Mouse (Mus musculus) embryonic facial prominence, embryonic 11.5 days (tissue): ENCODE measurements around the gene Plgrkt. TPM values are rescaled to one million over a fixed set of nuclear protein-coding genes. Genes with fewer than 3 reads are reported as not detected.

Experiments used
- ATAC-seq: fragments of 200-750 bp; cut with Nextera tagmentation; replicated peaks from 2 replicates; pipeline ENCODE4 v1.8.0; 2017; ENCODE audit warnings: low read depth; ENCODE audit not compliant: insufficient number of reproducible peaks, low FRiP score, low TSS enrichment
- DNase-seq: peaks from one replicate; pipeline ENCODE4 v3.0.0-alpha.2; 2015; ENCODE audit warnings: low spot score
- H3K27ac ChIP-seq: fragments of 300-500 bp; sonication (generic); replicated peaks from 2 replicates; pipeline ENCODE4 v1.5.1; 2014; ENCODE audit warnings: mild to moderate bottlenecking, low read depth, low read length, control low read depth
- H3K27me3 ChIP-seq: fragments of 300-500 bp; sonication (generic); 2 replicates; pipeline ENCODE4 v1.6.1; 2014; ENCODE audit warnings: mild to moderate bottlenecking, low read length, moderate library complexity, mixed read lengths; ENCODE audit not compliant: control insufficient read depth, insufficient read depth
- H3K36me3 ChIP-seq: fragments of 300-500 bp; sonication (generic); replicated peaks from 2 replicates; pipeline ENCODE4 v1.6.1; 2014; ENCODE audit warnings: low read depth, mild to moderate bottlenecking, low read length, moderate library complexity, mixed read lengths; ENCODE audit not compliant: control insufficient read depth, insufficient read depth
- H3K4me1 ChIP-seq: fragments of 300-500 bp; sonication (generic); 2 replicates; pipeline ENCODE4 v1.6.1; 2014; ENCODE audit warnings: low read length, mixed read lengths; ENCODE audit not compliant: control insufficient read depth, insufficient read depth
- H3K4me2 ChIP-seq: fragments of 300-500 bp; sonication (generic); 2 replicates; pipeline ENCODE4 v1.6.1; 2014; ENCODE audit warnings: low read depth, mild to moderate bottlenecking, control low read depth, low read length, moderate library complexity
- H3K4me3 ChIP-seq: fragments of 300-500 bp; sonication (generic); 2 replicates; pipeline ENCODE4 v1.5.1; 2014; ENCODE audit warnings: low read depth, low read length, control low read depth
- H3K9ac ChIP-seq: fragments of 300-500 bp; sonication (generic); replicated peaks from 2 replicates; pipeline ENCODE4 v1.6.1; 2014; ENCODE audit warnings: mild to moderate bottlenecking, control low read depth, low read length
- H3K9me3 ChIP-seq: fragments of 300-500 bp; sonication (generic); replicated peaks from 2 replicates; pipeline ENCODE4 v1.6.1; 2016; ENCODE audit warnings: mild to moderate bottlenecking, low read length, inconsistent platforms, mixed read lengths; ENCODE audit not compliant: control insufficient read depth
- WGBS: fragments of 180-500 bp; shearing (Covaris S2); extraction: QIAGEN DNeasy Blood & Tissue Kit; methylation state at CpG from one replicate; pipeline ENCODE4 v1.1.7; 2014; 5-methylcytosine and 5-hydroxymethylcytosine counted together
- polyA plus RNA-seq: library from polyadenylated mRNA; unstranded; fragments of >200 nt; fragmentation: Nextera tagmentation; extraction: Ambion mirVana; gene quantifications from 2 replicates; pipeline ENCODE4 v1.2.1, GENCODE M21; 2014

The Plgrkt gene
- polyA plus RNA-seq, 1 experiment from 2014 or later: 58.8 TPM

DNA sequence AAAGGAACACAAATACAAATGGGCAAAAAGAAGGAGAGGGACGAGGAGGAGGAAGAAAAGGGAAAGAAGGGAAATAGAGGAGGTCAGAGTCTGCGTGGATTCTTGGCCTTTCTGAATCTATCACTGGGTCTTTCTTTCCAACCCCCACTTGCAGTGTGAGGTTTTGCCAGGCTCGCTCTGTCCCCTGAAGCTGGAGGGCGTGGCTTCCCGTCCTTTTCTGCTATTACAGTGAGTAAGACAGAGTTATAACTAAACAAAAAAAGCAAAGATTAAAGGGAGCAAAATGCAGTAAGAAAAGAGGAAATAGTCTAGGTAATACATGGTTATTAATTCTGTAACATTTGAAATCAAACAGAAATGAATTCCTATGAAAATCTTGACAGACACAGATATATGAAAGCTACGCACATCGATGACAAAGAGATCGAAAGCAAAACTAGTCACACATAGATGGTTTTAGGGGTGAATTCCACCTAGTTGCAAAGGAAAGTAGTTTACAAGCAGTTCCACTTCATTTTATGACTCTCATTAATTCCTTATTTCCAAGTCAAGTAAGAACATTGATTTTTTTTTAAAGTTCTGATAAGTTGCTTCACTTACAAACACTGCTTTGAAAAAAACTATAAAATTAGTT, 43.7 kb downstream of the Plgrkt start:
- no peak for ATAC-seq
- Histone ChIP-seq H3K36me3 (no peaks in the 10 kb centered on the region), H3K9ac (no peak overlapping the region), H3K27me3 (no peaks in the 10 kb centered on the region), H3K27ac (no peak overlapping the region), H3K9me3 (no peaks in the 10 kb centered on the region), H3K4me3 (no peak overlapping the region), H3K4me1 (no peaks in the 10 kb centered on the region), H3K4me2 (no peak overlapping the region)
- DNase-seq: no peak
- WGBS: 73% methylated on average over 8 of the region's 8 CpGs

DNA sequence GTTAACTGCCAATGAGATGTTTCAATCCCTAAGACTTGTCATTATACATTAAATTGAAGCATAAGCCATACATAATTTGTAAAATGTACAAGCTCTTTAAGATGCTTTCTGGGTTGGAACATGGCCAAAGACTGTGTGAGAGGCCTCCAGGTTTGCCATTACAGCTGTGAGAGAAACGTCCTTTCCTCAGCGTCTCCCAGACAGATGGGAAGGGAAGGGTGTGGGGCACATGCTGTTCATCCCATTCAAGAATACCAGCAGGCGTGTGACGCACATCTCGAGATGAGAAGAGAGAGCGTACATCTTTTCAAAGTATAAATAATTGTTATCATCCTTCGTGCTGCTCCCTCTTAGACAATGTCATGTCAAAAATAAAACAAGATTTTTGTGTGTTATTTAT, 54.5 kb downstream of the Plgrkt start:
- DNase-seq (no peak), ATAC-seq (no peak)
- 79% methylated on average over 7 of the region's 7 CpGs for WGBS
- H3K36me3 ChIP-seq: no peaks in the 10 kb centered on the region; the same call in 1 of the 2 replicates
- no peaks in the 10 kb centered on the region for H3K9me3 ChIP-seq
- H3K4me3 ChIP-seq: no peak overlapping the region
- H3K4me2 ChIP-seq: no peak overlapping the region
- H3K9ac ChIP-seq: no peak overlapping the region
- H3K27ac ChIP-seq: no peak overlapping the region
- no peaks in the 10 kb centered on the region for H3K27me3 ChIP-seq
- H3K4me1 ChIP-seq: no peaks in the 10 kb centered on the region

DNA sequence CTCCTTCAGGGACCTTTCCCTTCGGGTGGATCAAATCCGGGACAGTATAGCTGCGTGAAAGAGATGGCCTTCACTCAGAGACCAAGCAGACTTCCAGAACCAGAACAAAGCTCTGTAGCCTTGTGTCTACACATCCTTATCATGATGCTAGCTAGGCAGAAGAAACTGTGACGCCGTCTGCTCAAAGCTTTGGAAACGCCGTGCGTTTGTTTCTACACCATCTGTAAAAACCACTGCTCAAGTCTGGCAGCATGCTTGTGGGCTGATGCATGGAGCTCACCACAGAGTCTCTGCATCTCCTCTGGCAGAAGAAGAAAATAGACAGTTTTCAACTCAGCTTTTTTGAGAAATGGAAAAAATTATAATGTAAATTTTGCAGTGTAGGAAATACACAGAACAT, 55.4 kb downstream of the Plgrkt start:
- Histone ChIP-seq H3K36me3 (no peaks in the 10 kb centered on the region; the same call in 1 of the 2 replicates), H3K4me3 (no peak overlapping the region), H3K9me3 (no peaks in the 10 kb centered on the region), H3K27me3 (no peaks in the 10 kb centered on the region), H3K4me2 (no peak overlapping the region), H3K27ac (no peak overlapping the region), H3K4me1 (no peaks in the 10 kb centered on the region), H3K9ac (no peak overlapping the region)
- WGBS: 95% methylated on average over 8 of the region's 8 CpGs
- ATAC-seq (no peak), DNase-seq (no peak)

DNA sequence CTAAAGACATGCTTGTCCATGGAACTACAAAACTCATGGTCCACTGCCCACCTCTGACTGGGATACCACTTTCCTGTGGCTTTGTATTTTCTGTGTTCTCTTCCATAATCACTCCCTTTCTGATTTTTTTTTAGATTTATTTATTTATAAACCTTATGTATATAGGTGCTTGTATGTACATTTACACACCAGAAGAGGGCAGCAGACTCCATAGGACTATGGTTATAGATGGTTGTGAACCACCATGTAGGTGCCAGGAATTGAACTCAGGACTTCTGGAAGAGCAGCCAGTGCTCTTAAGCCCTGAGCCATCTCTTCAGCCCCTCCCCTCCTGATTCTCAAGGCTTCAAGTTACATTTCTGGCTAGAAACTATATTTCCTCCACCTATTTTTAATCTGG, 58.4 kb downstream of the Plgrkt start:
- Histone ChIP-seq H3K9ac (no peak overlapping the region), H3K27me3 (no peaks in the 10 kb centered on the region), H3K9me3 (no peaks in the 10 kb centered on the region), H3K4me2 (no peak overlapping the region), H3K27ac (no peak overlapping the region), H3K36me3 (no peaks in the 10 kb centered on the region; the same call in 1 of the 2 replicates), H3K4me3 (no peak overlapping the region), H3K4me1 (no peaks in the 10 kb centered on the region)
- DNase-seq (no peak), ATAC-seq (no peak)

DNA sequence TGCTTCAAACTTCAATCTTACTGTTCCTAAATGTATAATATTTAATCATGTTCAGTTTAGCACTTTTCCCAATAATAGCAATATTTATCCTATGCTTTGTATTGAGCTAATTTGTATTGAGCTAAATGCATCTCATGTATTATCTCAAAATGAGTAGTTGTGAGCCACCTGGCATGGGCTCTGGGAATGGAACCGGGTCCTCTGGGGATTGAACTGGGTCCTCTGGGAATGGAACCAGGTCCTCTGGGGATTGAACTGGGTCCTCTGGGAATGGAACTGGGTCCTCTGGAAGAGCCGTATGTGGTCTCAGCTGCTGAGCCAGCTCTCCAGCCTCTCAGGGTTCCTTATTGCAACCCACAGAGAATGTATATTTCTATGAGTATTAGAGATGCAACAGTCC, 65.1 kb downstream of the Plgrkt start:
- 89% methylated on average over 2 of the region's 2 CpGs for WGBS
- no peak overlapping the region for H3K4me3 ChIP-seq
- no peaks in the 10 kb centered on the region for H3K27me3 ChIP-seq
- H3K4me1 ChIP-seq: no peaks in the 10 kb centered on the region
- no peaks in the 10 kb centered on the region for H3K9me3 ChIP-seq
- H3K27ac ChIP-seq: no peak overlapping the region
- H3K4me2 ChIP-seq: no peak overlapping the region
- ATAC-seq (no peak), DNase-seq (no peak)
- H3K9ac ChIP-seq: no peak overlapping the region
- no peaks in the 10 kb centered on the region for H3K36me3 ChIP-seq

DNA sequence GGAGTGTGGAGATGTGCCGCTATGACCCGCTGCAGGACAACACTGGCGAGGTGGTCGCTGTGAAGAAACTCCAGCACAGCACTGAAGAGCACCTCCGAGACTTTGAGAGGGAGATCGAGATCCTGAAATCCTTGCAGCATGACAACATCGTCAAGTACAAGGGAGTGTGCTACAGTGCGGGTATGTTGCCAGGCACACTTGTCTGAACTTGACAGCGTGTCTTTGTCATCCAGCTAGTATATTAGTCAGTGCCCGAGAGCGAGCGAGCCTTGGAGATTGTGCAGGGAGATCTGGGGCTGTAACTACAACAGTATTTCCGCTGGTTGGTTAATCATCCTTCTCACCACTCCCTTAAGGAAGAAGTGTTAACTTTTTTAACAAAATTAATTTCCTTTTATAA, 66.3 kb downstream of the Plgrkt start:
- H3K27me3 ChIP-seq: no peaks in the 10 kb centered on the region
- ATAC-seq (no peak), DNase-seq (no peak)
- WGBS: 90% methylated on average over 13 of the region's 13 CpGs
- no peaks in the 10 kb centered on the region for H3K9me3 ChIP-seq
- H3K36me3 ChIP-seq: no peaks in the 10 kb centered on the region
- H3K4me1 ChIP-seq: no peaks in the 10 kb centered on the region
- H3K4me2 ChIP-seq: no peak overlapping the region
- H3K9ac ChIP-seq: no peak overlapping the region
- no peak overlapping the region for H3K4me3 ChIP-seq
- H3K27ac ChIP-seq: no peak overlapping the region

Other genes with a start within 250 kb of the Plgrkt start
- 12.3 and 14.9 TPM in 2 replicates for gene Jak2, start 115.6 kb downstream of the Plgrkt start, polyA plus RNA-seq
- gene Insl6, start 42.0 kb downstream of the Plgrkt start, polyA plus RNA-seq: 6.7 and 8.1 TPM in 2 replicates
- 0.29 and 0.70 TPM in 2 replicates for gene Rln1, start 32.7 kb downstream of the Plgrkt start, polyA plus RNA-seq
- gene Cd274, start 65 bp upstream of the Plgrkt start, polyA plus RNA-seq: 0.20 and 0.25 TPM in 2 replicates
- 0.13 TPM in 1 of 2 replicates, not detected in the other for gene Pdcd1lg2, start 43.5 kb upstream of the Plgrkt start, polyA plus RNA-seq
- 21.5 and 22.6 TPM in 2 replicates for gene Ric1, start 154.9 kb upstream of the Plgrkt start, polyA plus RNA-seq